Mouse (Mus musculus): ENCODE measurements at regions not wholly inside any gene's neighbourhood (a gene's known extent, or its start where the extent isn't known, plus 50 kb on each side); places are given as distances from the start of the nearest gene placed in this dataset.

GRCm38 (mm10) chr14:58273693-58274419 is 203.5 kb downstream of the Fgf9 start:
- Histone ChIP-seq H3K4me1 (no peaks in the 10 kb centered on the region), H3K36me3 (no peaks in the 10 kb centered on the region), H3K27me3 (no peaks in the 10 kb centered on the region), H3K4me2 (replicated peaks) (no peak overlapping the region), H3K9me3 (no peaks in the 10 kb centered on the region), H3K4me3 (no peak overlapping the region), H3K9ac (replicated peaks) (no peak overlapping the region), H3K27ac (replicated peaks) (no peak overlapping the region)
- WGBS = 79% methylated on average over 10 of the region's 10 CpGs
- no peak for ATAC-seq (ENCODE audit: low FRiP score, low read depth)

GRCm38 (mm10) chr14:58265373-58265772 is 195.0 kb downstream of the Fgf9 start:
- Histone ChIP-seq H3K9me3 (no peaks in the 10 kb centered on the region), H3K4me2 (replicated peaks) (no peak overlapping the region), H3K9ac (replicated peaks) (no peak overlapping the region), H3K4me3 (no peak overlapping the region), H3K36me3 (no peaks in the 10 kb centered on the region), H3K4me1 (no peaks in the 10 kb centered on the region), H3K27me3 (no peaks in the 10 kb centered on the region), H3K27ac (replicated peaks) (no peak overlapping the region)
- no peak for ATAC-seq (ENCODE audit: low FRiP score, low read depth)
- 53% methylated on average over 7 of the region's 7 CpGs for WGBS

- no peak for ATAC-seq (ENCODE audit: low FRiP score, low read depth)
- Histone ChIP-seq H3K36me3 (no peaks in the 10 kb centered on the region), H3K4me3 (no peak overlapping the region), H3K27me3 (no peaks in the 10 kb centered on the region), H3K4me2 (replicated peaks) (no peak overlapping the region), H3K9me3 (no peaks in the 10 kb centered on the region), H3K4me1 (no peaks in the 10 kb centered on the region), H3K27ac (replicated peaks) (no peak overlapping the region), H3K9ac (replicated peaks) (no peak overlapping the region)
- WGBS = 84% methylated on average over 7 of the region's 7 CpGs
Observed at GRCm38 (mm10) chr14:58264401-58264800, 194.1 kb downstream of the Fgf9 start.

- WGBS = 72% methylated on average over 3 of the region's 3 CpGs
- Histone ChIP-seq H3K27me3 (no peaks in the 10 kb centered on the region), H3K4me1 (0 out of 2 replicates have a peak, but pooled peaks cover 6% of the 10 kb centered on the region), H3K4me2 (replicated peaks) (no peak overlapping the region), H3K4me3 (no peak overlapping the region), H3K27ac (replicated peaks) (no peak overlapping the region), H3K9me3 (no peaks in the 10 kb centered on the region), H3K9ac (replicated peaks) (no peak overlapping the region), H3K36me3 (no peaks in the 10 kb centered on the region)
- ATAC-seq (ENCODE audit: low FRiP score, low read depth) = no peak
Observed at GRCm38 (mm10) chr14:58253369-58253968, 183.1 kb downstream of the Fgf9 start.

GRCm38 (mm10) chr14:58225869-58226268 is 155.5 kb downstream of the Fgf9 start:
- 94% methylated on average over 1 of the region's 1 CpGs for WGBS
- Histone ChIP-seq H3K9me3 (no peaks in the 10 kb centered on the region), H3K4me3 (no peak overlapping the region), H3K36me3 (no peaks in the 10 kb centered on the region), H3K9ac (replicated peaks) (no peak overlapping the region), H3K4me2 (replicated peaks) (no peak overlapping the region), H3K27me3 (no peaks in the 10 kb centered on the region), H3K4me1 (no peaks in the 10 kb centered on the region), H3K27ac (replicated peaks) (no peak overlapping the region)
- ATAC-seq (ENCODE audit: low FRiP score, low read depth) = no peak

GRCm38 (mm10) chr14:58224419-58224818 is 154.1 kb downstream of the Fgf9 start:
- H3K27me3 ChIP-seq = no peaks in the 10 kb centered on the region
- 84% methylated on average over 3 of the region's 3 CpGs for whole genome bisulfite sequencing
- H3K4me2 ChIP-seq (replicated peaks) = no peak overlapping the region
- H3K4me3 ChIP-seq = no peak overlapping the region
- H3K4me1 ChIP-seq = no peaks in the 10 kb centered on the region
- H3K36me3 ChIP-seq = no peaks in the 10 kb centered on the region
- no peak for ATAC-seq (ENCODE audit: low FRiP score, low read depth)
- no peak overlapping the region for H3K27ac ChIP-seq (replicated peaks)
- no peak overlapping the region for H3K9ac ChIP-seq (replicated peaks)
- no peaks in the 10 kb centered on the region for H3K9me3 ChIP-seq

- WGBS = 100% methylated on average over 1 of the region's 1 CpGs
- no peak overlapping the region for H3K4me3 ChIP-seq
- no peak for ATAC-seq (ENCODE audit: low FRiP score, low read depth)
Observed at GRCm38 (mm10) chr14:58208401-58208800, 138.1 kb downstream of the Fgf9 start.

GRCm38 (mm10) chr14:58202607-58203295 is 132.4 kb downstream of the Fgf9 start:
- H3K9me3 ChIP-seq = no peaks in the 10 kb centered on the region
- peaks cover 66% of the 10 kb centered on the region for H3K27me3 ChIP-seq
- ATAC-seq (ENCODE audit: low FRiP score, low read depth) = no peak
- 32% methylated on average over 6 of the region's 6 CpGs for WGBS
- no peaks in the 10 kb centered on the region for H3K36me3 ChIP-seq
- no peak overlapping the region for H3K4me3 ChIP-seq
- H3K4me2 ChIP-seq (replicated peaks) = no peak overlapping the region
- H3K4me1 ChIP-seq = peaks cover 7% of the 10 kb centered on the region; the same call in 1 of the 2 replicates
- no peak overlapping the region for H3K9ac ChIP-seq (replicated peaks)
- H3K27ac ChIP-seq (replicated peaks) = no peak overlapping the region

More at GRCm38 (mm10) chr14:58208401-58208800, 138.1 kb downstream of the Fgf9 start:
- Histone ChIP-seq H3K27ac (replicated peaks) (no peak overlapping the region), H3K9ac (replicated peaks) (no peak overlapping the region), H3K27me3 (peaks cover 41% of the 10 kb centered on the region), H3K4me2 (replicated peaks) (no peak overlapping the region), H3K36me3 (no peaks in the 10 kb centered on the region), H3K9me3 (no peaks in the 10 kb centered on the region), H3K4me1 (peaks cover 1% of the 10 kb centered on the region; the same call in 1 of the 2 replicates)

GRCm38 (mm10) chr14:58189948-58190347 is 119.6 kb downstream of the Fgf9 start:
- Histone ChIP-seq H3K9me3 (no peaks in the 10 kb centered on the region), H3K4me1 (no peaks in the 10 kb centered on the region), H3K27ac (replicated peaks) (no peak overlapping the region), H3K27me3 (peaks cover 7% of the 10 kb centered on the region; the same call in 1 of the 2 replicates), H3K4me3 (no peak overlapping the region), H3K4me2 (replicated peaks) (no peak overlapping the region), H3K36me3 (no peaks in the 10 kb centered on the region), H3K9ac (replicated peaks) (no peak overlapping the region)
- 89% methylated on average over 15 of the region's 15 CpGs for WGBS
- ATAC-seq (ENCODE audit: low FRiP score, low read depth) = no peak

- no peak overlapping the region for H3K27ac ChIP-seq (replicated peaks)
- no peak overlapping the region for H3K4me2 ChIP-seq (replicated peaks)
- H3K9me3 ChIP-seq = no peaks in the 10 kb centered on the region
- no peak for ATAC-seq (ENCODE audit: low FRiP score, low read depth)
- no peaks in the 10 kb centered on the region for H3K36me3 ChIP-seq
- H3K4me1 ChIP-seq = no peaks in the 10 kb centered on the region
- no peak overlapping the region for H3K9ac ChIP-seq (replicated peaks)
- H3K4me3 ChIP-seq = no peak overlapping the region
- WGBS = 78% methylated on average over 5 of the region's 5 CpGs
- H3K27me3 ChIP-seq = no peaks in the 10 kb centered on the region
Observed at GRCm38 (mm10) chr14:58182869-58183268, 112.5 kb downstream of the Fgf9 start.

- ATAC-seq (ENCODE audit: low FRiP score, low read depth) = no peak
- H3K4me2 ChIP-seq (replicated peaks) = no peak overlapping the region
- H3K4me1 ChIP-seq = no peaks in the 10 kb centered on the region
- no peak overlapping the region for H3K27ac ChIP-seq (replicated peaks)
- no peaks in the 10 kb centered on the region for H3K27me3 ChIP-seq
- no peak overlapping the region for H3K9ac ChIP-seq (replicated peaks)
- H3K9me3 ChIP-seq = no peaks in the 10 kb centered on the region
- H3K36me3 ChIP-seq = no peaks in the 10 kb centered on the region
- H3K4me3 ChIP-seq = no peak overlapping the region
Observed at GRCm38 (mm10) chr14:58180724-58181123, 110.4 kb downstream of the Fgf9 start.

GRCm38 (mm10) chr14:58175651-58176363 is 105.5 kb downstream of the Fgf9 start:
- 90% methylated on average over 5 of the region's 5 CpGs for WGBS
- Histone ChIP-seq H3K9me3 (no peaks in the 10 kb centered on the region), H3K4me3 (no peak overlapping the region), H3K36me3 (no peaks in the 10 kb centered on the region), H3K27me3 (no peaks in the 10 kb centered on the region), H3K4me2 (replicated peaks) (no peak overlapping the region), H3K4me1 (no peaks in the 10 kb centered on the region), H3K27ac (replicated peaks) (no peak overlapping the region), H3K9ac (replicated peaks) (no peak overlapping the region)
- no peak for ATAC-seq (ENCODE audit: low FRiP score, low read depth)
